Mouse (Mus musculus) lung, postnatal 14 days (tissue): ENCODE measurements at regions not wholly inside any gene's neighbourhood (a gene's known extent, or its start where the extent isn't known, plus 50 kb on each side); places are given as distances from the start of the nearest gene placed in this dataset.

Experiments used
- DNase-seq: peaks from one replicate; pipeline ENCODE4 v3.0.0; 2021

- DNase-seq, result no peak
Observed at GRCm38 (mm10) chr9:112014796-112015195, 220.9 kb downstream of the Arpp21 start.

GRCm38 (mm10) chr9:111994401-111994800 is 241.3 kb downstream of the Arpp21 start:
- no peak for DNase-seq

GRCm38 (mm10) chr9:111993844-111994243 is 241.9 kb downstream of the Arpp21 start:
- DNase-seq, result no peak

- no peak for DNase-seq
Observed at GRCm38 (mm10) chr9:111990060-111990459, 245.7 kb downstream of the Arpp21 start.

- no peak for DNase-seq
Observed at GRCm38 (mm10) chr9:111963405-111964037, 272.2 kb downstream of the Arpp21 start.

GRCm38 (mm10) chr9:111957799-111958198 is 267.7 kb upstream of the Stac start:
- DNase-seq, result no peak

- no peak for DNase-seq
Observed at GRCm38 (mm10) chr9:111939271-111940067, 249.3 kb upstream of the Stac start.

GRCm38 (mm10) chr9:111932455-111932854 is 242.3 kb upstream of the Stac start:
- no peak for DNase-seq

GRCm38 (mm10) chr9:111918275-111918940 is 228.3 kb upstream of the Stac start:
- DNase-seq, result peak; percentile 74

- peak; percentile 32 for DNase-seq
Observed at GRCm38 (mm10) chr9:111916684-111917535, 226.8 kb upstream of the Stac start.

GRCm38 (mm10) chr9:111908806-111909205 is 218.7 kb upstream of the Stac start:
- DNase-seq, result no peak

- no peak for DNase-seq
Observed at GRCm38 (mm10) chr9:111900196-111900595, 210.0 kb upstream of the Stac start.

GRCm38 (mm10) chr9:111897626-111898025 is 207.5 kb upstream of the Stac start:
- DNase-seq, result no peak

GRCm38 (mm10) chr9:111879710-111880109 is 189.6 kb upstream of the Stac start:
- no peak for DNase-seq

- DNase-seq, result no peak
Observed at GRCm38 (mm10) chr9:111876846-111877245, 186.7 kb upstream of the Stac start.

GRCm38 (mm10) chr9:111870466-111870865 is 180.3 kb upstream of the Stac start:
- no peak for DNase-seq

- DNase-seq, result no peak
Observed at GRCm38 (mm10) chr9:111869801-111870382, 179.7 kb upstream of the Stac start.

GRCm38 (mm10) chr9:111858051-111858450 is 167.9 kb upstream of the Stac start:
- no peak for DNase-seq

GRCm38 (mm10) chr9:111854976-111855375 is 164.8 kb upstream of the Stac start:
- DNase-seq, result no peak

GRCm38 (mm10) chr9:111846366-111846765 is 156.2 kb upstream of the Stac start:
- DNase-seq, result no peak

- DNase-seq, result no peak
Observed at GRCm38 (mm10) chr9:111841151-111841550, 151.0 kb upstream of the Stac start.

- DNase-seq, result no peak
Observed at GRCm38 (mm10) chr9:111838069-111838820, 148.1 kb upstream of the Stac start.
